Mouse (Mus musculus): ENCODE results near the gene Phrf1. TPM values are rescaled to one million over a fixed set of nuclear protein-coding genes. Genes with fewer than 3 reads are reported as not detected.

Gene Phrf1
- polyA plus RNA-seq, 1 experiment from 2014 or later = 68.9 TPM

- no peaks in the 10 kb centered on the region for H3K27me3 ChIP-seq
- ATAC-seq (ENCODE audit: insufficient number of reproducible peaks, low FRiP score, low TSS enrichment, low read depth) = no peak
- no peak overlapping the region for H3K4me2 ChIP-seq
- H3K4me3 ChIP-seq = no peak overlapping the region
- 66% methylated on average over 3 of the region's 3 CpGs for WGBS
- peaks cover 12% of the 10 kb centered on the region; the same call in 1 of the 2 replicates for H3K36me3 ChIP-seq
- peaks cover 38% of the 10 kb centered on the region for H3K4me1 ChIP-seq
- no peaks in the 10 kb centered on the region for H3K9me3 ChIP-seq
- H3K27ac ChIP-seq = no peak overlapping the region
- H3K9ac ChIP-seq = no peak overlapping the region
Measured at GRCm38 (mm10) chr7:141214310-141214709, 14.3 kb upstream of the Phrf1 start.

GRCm38 (mm10) chr7:141215101-141215879 is 13.3 kb upstream of the Phrf1 start, which contains the start of gene Rassf7:
TSS of gene Rassf7 (plus strand) at chr7:141215860.
- ATAC-seq (ENCODE audit: insufficient number of reproducible peaks, low FRiP score, low TSS enrichment, low read depth) = peak; percentile 90
- Histone ChIP-seq H3K4me3 (peak within 1 kb of the TSS; percentile 72), H3K9me3 (no peaks in the 10 kb centered on the region), H3K4me1 (peaks cover 46% of the 10 kb centered on the region), H3K27me3 (no peaks in the 10 kb centered on the region), H3K36me3 (peaks cover 12% of the 10 kb centered on the region; the same call in 1 of the 2 replicates), H3K27ac (peak within 1 kb of the TSS; percentile 84), H3K9ac (peak within 1 kb of the TSS; percentile 40), H3K4me2 (peak within 1 kb of the TSS; percentile 97)
- 1% methylated on average over 41 of the region's 41 CpGs for WGBS

- Histone ChIP-seq H3K4me3 (peak overlapping the region; percentile 72), H3K4me1 (peaks cover 54% of the 10 kb centered on the region), H3K36me3 (peaks cover 12% of the 10 kb centered on the region; the same call in 1 of the 2 replicates), H3K9ac (peak overlapping the region; percentile 40), H3K27me3 (no peaks in the 10 kb centered on the region), H3K4me2 (peak overlapping the region; percentile 97), H3K27ac (peak overlapping the region; percentile 83), H3K9me3 (no peaks in the 10 kb centered on the region)
- ATAC-seq (ENCODE audit: insufficient number of reproducible peaks, low FRiP score, low TSS enrichment, low read depth) = peak; percentile 53
- WGBS = under 1% methylated on average over 42 of the region's 42 CpGs
Measured at GRCm38 (mm10) chr7:141215880-141216733, 12.5 kb upstream of the Phrf1 start.

- Histone ChIP-seq H3K4me2 (peak overlapping the region; percentile 97), H3K9ac (no peak overlapping the region), H3K9me3 (no peaks in the 10 kb centered on the region), H3K36me3 (peaks cover 12% of the 10 kb centered on the region; the same call in 1 of the 2 replicates), H3K4me1 (peaks cover 58% of the 10 kb centered on the region), H3K4me3 (peak overlapping the region; percentile 72; the same call in 1 of the 2 replicates), H3K27ac (no peak overlapping the region; the same call in 1 of the 2 replicates), H3K27me3 (no peaks in the 10 kb centered on the region)
- WGBS = 84% methylated on average over 11 of the region's 11 CpGs
- no peak for ATAC-seq (ENCODE audit: insufficient number of reproducible peaks, low FRiP score, low TSS enrichment, low read depth)
Measured at GRCm38 (mm10) chr7:141216894-141217293, 11.7 kb upstream of the Phrf1 start.

- Histone ChIP-seq H3K4me1 (peaks cover 64% of the 10 kb centered on the region), H3K27me3 (no peaks in the 10 kb centered on the region), H3K36me3 (peaks cover 12% of the 10 kb centered on the region; the same call in 1 of the 2 replicates), H3K4me2 (peak overlapping the region; percentile 97; the same call in 1 of the 2 replicates), H3K27ac (peak overlapping the region; percentile 27; the same call in 1 of the 2 replicates), H3K9me3 (no peaks in the 10 kb centered on the region), H3K4me3 (no peak overlapping the region; the same call in 1 of the 2 replicates), H3K9ac (no peak overlapping the region)
- ATAC-seq (ENCODE audit: insufficient number of reproducible peaks, low FRiP score, low TSS enrichment, low read depth) = no peak
- 86% methylated on average over 17 of the region's 17 CpGs for WGBS
Measured at GRCm38 (mm10) chr7:141217343-141218013, 11.1 kb upstream of the Phrf1 start.

- H3K4me1 ChIP-seq = peaks cover 71% of the 10 kb centered on the region
- 0 out of 2 replicates have a peak overlapping the region, but pooled peaks have one; percentile 14 for H3K27ac ChIP-seq
- H3K9me3 ChIP-seq = no peaks in the 10 kb centered on the region
- 77% methylated on average over 3 of the region's 3 CpGs for WGBS
- no peaks in the 10 kb centered on the region for H3K27me3 ChIP-seq
- peaks cover 12% of the 10 kb centered on the region; the same call in 1 of the 2 replicates for H3K36me3 ChIP-seq
- H3K4me3 ChIP-seq = no peak overlapping the region
- H3K9ac ChIP-seq = no peak overlapping the region
- no peak for ATAC-seq (ENCODE audit: insufficient number of reproducible peaks, low FRiP score, low TSS enrichment, low read depth)
- no peak overlapping the region for H3K4me2 ChIP-seq
Measured at GRCm38 (mm10) chr7:141218141-141218540, 10.4 kb upstream of the Phrf1 start.

- no peak overlapping the region for H3K4me2 ChIP-seq
- peaks cover 12% of the 10 kb centered on the region; the same call in 1 of the 2 replicates for H3K36me3 ChIP-seq
- peaks cover 71% of the 10 kb centered on the region for H3K4me1 ChIP-seq
- H3K9me3 ChIP-seq = no peaks in the 10 kb centered on the region
- 71% methylated on average over 5 of the region's 5 CpGs for WGBS
- H3K9ac ChIP-seq = no peak overlapping the region
- H3K27ac ChIP-seq = 0 out of 2 replicates have a peak overlapping the region, but pooled peaks have one; percentile 14
- H3K4me3 ChIP-seq = no peak overlapping the region
- H3K27me3 ChIP-seq = no peaks in the 10 kb centered on the region
- no peak for ATAC-seq (ENCODE audit: insufficient number of reproducible peaks, low FRiP score, low TSS enrichment, low read depth)
Measured at GRCm38 (mm10) chr7:141218557-141219133, 9.9 kb upstream of the Phrf1 start.

- Histone ChIP-seq H3K9ac (no peak overlapping the region), H3K27me3 (no peaks in the 10 kb centered on the region), H3K27ac (peak overlapping the region; percentile 54; the same call in 1 of the 2 replicates), H3K4me3 (no peak overlapping the region), H3K4me2 (peak overlapping the region; percentile 82; the same call in 1 of the 2 replicates), H3K4me1 (peaks cover 71% of the 10 kb centered on the region), H3K9me3 (no peaks in the 10 kb centered on the region), H3K36me3 (peaks cover 12% of the 10 kb centered on the region; the same call in 1 of the 2 replicates)
- WGBS = 92% methylated on average over 1 of the region's 1 CpGs
- ATAC-seq (ENCODE audit: insufficient number of reproducible peaks, low FRiP score, low TSS enrichment, low read depth) = no peak
Measured at GRCm38 (mm10) chr7:141219558-141220099, 9.0 kb upstream of the Phrf1 start.

- no peak overlapping the region for H3K9ac ChIP-seq
- 0 out of 2 replicates have a peak overlapping the region, but pooled peaks have one; percentile 88 for H3K27ac ChIP-seq
- H3K9me3 ChIP-seq = no peaks in the 10 kb centered on the region
- ATAC-seq (ENCODE audit: insufficient number of reproducible peaks, low FRiP score, low TSS enrichment, low read depth) = no peak
- WGBS = 66% methylated on average over 1 of the region's 1 CpGs
- peak overlapping the region; percentile 82 for H3K4me2 ChIP-seq
- H3K36me3 ChIP-seq = peaks cover 12% of the 10 kb centered on the region; the same call in 1 of the 2 replicates
- H3K4me1 ChIP-seq = peaks cover 64% of the 10 kb centered on the region
- peak overlapping the region; percentile 67 for H3K4me3 ChIP-seq
- no peaks in the 10 kb centered on the region for H3K27me3 ChIP-seq
Measured at GRCm38 (mm10) chr7:141220377-141220776, 8.2 kb upstream of the Phrf1 start.

GRCm38 (mm10) chr7:141221249-141222125 is 7.1 kb upstream of the Phrf1 start:
- peaks cover 55% of the 10 kb centered on the region for H3K4me1 ChIP-seq
- peak overlapping the region; percentile 82 for H3K4me2 ChIP-seq
- no peaks in the 10 kb centered on the region for H3K27me3 ChIP-seq
- no peaks in the 10 kb centered on the region for H3K9me3 ChIP-seq
- H3K9ac ChIP-seq = peak overlapping the region; percentile 74
- peaks cover 12% of the 10 kb centered on the region; the same call in 1 of the 2 replicates for H3K36me3 ChIP-seq
- H3K4me3 ChIP-seq = peak overlapping the region; percentile 67
- 3% methylated on average over 44 of the region's 44 CpGs for WGBS
- H3K27ac ChIP-seq = peak overlapping the region; percentile 90
- peak; percentile 97 for ATAC-seq (ENCODE audit: insufficient number of reproducible peaks, low FRiP score, low TSS enrichment, low read depth)
